ENCODE assay signal across 8 mouse cellular contexts in the genomic region with DNA sequence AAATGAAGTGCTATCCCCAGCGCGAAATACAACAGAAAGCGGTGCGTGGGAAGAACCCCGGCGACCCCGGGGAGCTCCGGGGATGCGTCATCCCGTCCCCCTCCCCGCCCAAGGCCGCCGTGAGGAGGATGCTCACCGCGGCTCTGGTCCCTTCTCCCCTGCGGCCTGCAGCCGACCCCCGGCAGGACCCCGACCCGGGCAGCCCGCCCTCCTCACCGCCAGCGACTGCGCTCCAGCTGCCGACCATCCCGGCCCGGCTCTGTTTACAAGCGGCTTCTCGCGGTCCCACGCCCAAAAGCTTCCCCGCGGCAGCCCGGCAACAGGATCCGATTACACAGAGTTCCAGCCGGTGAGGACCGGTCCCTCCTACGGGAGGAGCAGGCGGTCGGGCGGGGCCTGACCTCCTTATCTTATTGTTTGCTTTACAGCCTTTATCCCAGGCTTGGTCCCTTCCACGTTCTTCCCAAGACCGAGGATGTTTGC. TPM values are rescaled to one million over a fixed set of nuclear protein-coding genes. Genes with fewer than 3 reads are reported as not detected.
A peak's percentile ranks its signal among the peaks of the same experiment; 100 is the strongest.
DNase-seq lines count a peak whose midpoint lies in the region; ATAC-seq lines count a peak whose summit lies in the region.

Gene Plekhm3 (minus strand): TSS at position 346 of the 483 bp plus-strand sequence.

- H3K27ac ChIP-seq in embryonic facial prominence, embryonic 14.5 days (replicated peaks; ENCODE audit: low read depth, low read length) = peak within 1 kb of the TSS; percentile 58
- peak within 1 kb of the TSS; percentile 69; the same call in 1 of the 2 replicates for H3K27ac ChIP-seq in limb, embryonic 12.5 days
- peak within 1 kb of the TSS; percentile 88 for H3K27ac ChIP-seq in midbrain, embryonic 14.5 days (replicated peaks; ENCODE audit: low read depth, low read length)

- 2% methylated on average over 33 of the region's 43 CpGs for WGBS in embryonic facial prominence, embryonic 14.5 days
- under 1% methylated on average over 43 of the region's 43 CpGs for WGBS in limb, embryonic 12.5 days
- WGBS in midbrain, embryonic 14.5 days = under 1% methylated on average over 43 of the region's 43 CpGs

- H3K4me2 ChIP-seq in embryonic facial prominence, embryonic 14.5 days (ENCODE audit: low read depth, low read length) = peak within 1 kb of the TSS; percentile 72
- peak within 1 kb of the TSS; percentile 59 for H3K4me2 ChIP-seq in limb, embryonic 12.5 days
- peak within 1 kb of the TSS; percentile 63 for H3K4me2 ChIP-seq in midbrain, embryonic 14.5 days (ENCODE audit: low read length)

- H3K9ac ChIP-seq in embryonic facial prominence, embryonic 14.5 days (ENCODE audit: low read depth, low read length) = peak within 1 kb of the TSS; percentile 90
- H3K9ac ChIP-seq in limb, embryonic 12.5 days (replicated peaks) = peak within 1 kb of the TSS; percentile 88
- H3K9ac ChIP-seq in midbrain, embryonic 14.5 days (replicated peaks; ENCODE audit: low read length) = peak within 1 kb of the TSS; percentile 93

- no peaks in the 10 kb centered on the region for H3K4me1 ChIP-seq in embryonic facial prominence, embryonic 14.5 days (ENCODE audit: control insufficient read depth, insufficient read depth, low read length)
- H3K4me1 ChIP-seq in limb, embryonic 12.5 days (replicated peaks) = no peaks in the 10 kb centered on the region
- peaks cover 6% of the 10 kb centered on the region; the same call in 1 of the 2 replicates for H3K4me1 ChIP-seq in midbrain, embryonic 14.5 days (ENCODE audit: control insufficient read depth, insufficient read depth, low read length)

- H3K27me3 ChIP-seq in embryonic facial prominence, embryonic 14.5 days (replicated peaks; ENCODE audit: control insufficient read depth, insufficient read depth, low read length) = no peaks in the 10 kb centered on the region
- H3K27me3 ChIP-seq in limb, embryonic 12.5 days = no peaks in the 10 kb centered on the region
- H3K27me3 ChIP-seq in midbrain, embryonic 14.5 days (ENCODE audit: control insufficient read depth, insufficient read depth, low read length) = no peaks in the 10 kb centered on the region

- peak; percentile 97 for ATAC-seq in embryonic facial prominence, embryonic 14.5 days (ENCODE audit: low read depth)
- ATAC-seq in limb, embryonic 12.5 days (ENCODE audit: insufficient number of reproducible peaks, insufficient read depth, low FRiP score, low TSS enrichment, low read depth) = peak; percentile 88
- peak; percentile 93 for ATAC-seq in midbrain, embryonic 14.5 days (ENCODE audit: low FRiP score, low TSS enrichment)

- peak within 1 kb of the TSS; percentile 92 for H3K4me3 ChIP-seq in embryonic facial prominence, embryonic 14.5 days (ENCODE audit: low read depth, low read length)
- peak within 1 kb of the TSS; percentile 82 for H3K4me3 ChIP-seq in limb, embryonic 12.5 days (replicated peaks)
- H3K4me3 ChIP-seq in midbrain, embryonic 14.5 days (replicated peaks; ENCODE audit: low read depth, low read length) = peak within 1 kb of the TSS; percentile 69

- H3K36me3 ChIP-seq in embryonic facial prominence, embryonic 14.5 days (ENCODE audit: control insufficient read depth, insufficient read depth, low read length) = no peaks in the 10 kb centered on the region
- no peaks in the 10 kb centered on the region for H3K36me3 ChIP-seq in limb, embryonic 12.5 days
- H3K36me3 ChIP-seq in midbrain, embryonic 14.5 days (ENCODE audit: control insufficient read depth, insufficient read depth, low read length) = no peaks in the 10 kb centered on the region

- no peaks in the 10 kb centered on the region for H3K9me3 ChIP-seq in embryonic facial prominence, embryonic 14.5 days (ENCODE audit: control insufficient read depth, low read length)
- H3K9me3 ChIP-seq in limb, embryonic 12.5 days = no peaks in the 10 kb centered on the region
- no peaks in the 10 kb centered on the region for H3K9me3 ChIP-seq in midbrain, embryonic 14.5 days (ENCODE audit: control insufficient read depth, low read length)

- DNase-seq in 416B (ENCODE audit: low read depth) = peak; percentile 86
- DNase-seq in adrenal gland, postnatal 4 days (ENCODE audit: low spot score in 2 of 2) = peak; percentile 67 to 72
- peak; percentile 91 for DNase-seq in embryonic facial prominence, embryonic 14.5 days (ENCODE audit: low spot score)
- peak; percentile 86 for DNase-seq in heart, adult 8-10 months (ENCODE audit: low spot score)
- DNase-seq in kidney, adult 8-10 months = peak; percentile 59 to 79
- peak; percentile 91 for DNase-seq in midbrain, embryonic 14.5 days
- DNase-seq in spleen, adult 12 weeks (ENCODE audit: low spot score) = peak; percentile 59

RNA-seq across cellular contexts. Expression of gene Plekhm3, which starts in this region (rescaled TPM):
- total RNA-seq in adrenal gland, postnatal 4 days (2021) = 10 to 100 TPM; 27.0 to 29.2 TPM
- polyA plus RNA-seq in embryonic facial prominence, embryonic 14.5 days (2014; fragmentation: Nextera tagmentation; extraction: Ambion mirVana) = 5.6 and 6.0 TPM in 2 replicates
- 1 to 10 TPM; 7.0 to 9.0 (median 8.1) TPM for total RNA-seq in heart, adult 8-10 months (2022)
- 11.1 and 13.8 TPM in 2 replicates for polyA plus RNA-seq in limb, embryonic 12.5 days (2016; fragmentation: Nextera tagmentation; extraction: Ambion mirVana)
- polyA plus RNA-seq in midbrain, embryonic 14.5 days (2014; fragmentation: Nextera tagmentation; extraction: Ambion mirVana) = 11.7 and 12.3 TPM in 2 replicates

Comparison
In these comparisons a context has a peak if more than half of its experiments do, and no peak if none do; other contexts are left out.
1. Peak in every context shown above with its lines: DNase-seq, ATAC-seq, H3K4me3 ChIP-seq and H3K27ac ChIP-seq.